Mouse (Mus musculus): ENCODE measurements around the gene Fam69b. TPM values are rescaled to one million over a fixed set of nuclear protein-coding genes. Genes with fewer than 3 reads are reported as not detected.

Fam69b gene
- polyA plus RNA-seq, 1 experiment from 2014 or later = 128 TPM

DNA sequence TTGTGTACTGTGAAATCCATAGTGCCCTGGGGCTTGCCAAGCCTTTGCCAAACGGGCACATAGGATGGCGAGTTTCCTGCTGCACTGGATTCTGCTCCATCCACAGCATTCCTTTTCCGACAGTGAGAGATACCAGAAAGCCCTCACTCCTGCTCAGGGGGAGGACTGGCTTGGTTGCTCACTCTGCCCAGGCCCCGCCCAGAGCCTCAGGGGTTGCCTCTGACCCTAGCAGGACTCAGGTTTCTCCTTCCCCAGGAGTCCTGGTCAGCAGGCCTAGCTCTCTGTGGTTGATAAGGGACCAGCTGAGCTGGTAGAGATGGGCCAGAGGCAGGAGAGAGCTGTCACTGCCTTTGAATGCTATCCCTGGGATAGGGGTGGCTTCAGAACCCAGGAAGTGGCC, 39.7 kb upstream of the Fam69b start:
- Histone ChIP-seq H3K9me3 (ENCODE audit: control insufficient read depth, low read length) (no peaks in the 10 kb centered on the region), H3K4me3 (replicated peaks; ENCODE audit: low read length) (no peak overlapping the region; the same call in 1 of the 2 replicates), H3K9ac (0 out of 2 replicates have a peak overlapping the region, but pooled peaks have one; percentile 24), H3K4me1 (replicated peaks; ENCODE audit: control insufficient read depth, insufficient read depth, low read length) (peaks cover 13% of the 10 kb centered on the region), H3K27ac (peak overlapping the region; percentile 24; the same call in 1 of the 2 replicates), H3K4me2 (replicated peaks) (0 out of 2 replicates have a peak overlapping the region, but pooled peaks have one; percentile 25), H3K36me3 (replicated peaks; ENCODE audit: control insufficient read depth, insufficient read depth) (no peaks in the 10 kb centered on the region), H3K27me3 (ENCODE audit: control insufficient read depth, insufficient read depth, low read length) (no peaks in the 10 kb centered on the region)
- WGBS = 55% methylated on average over 4 of the region's 4 CpGs
- DNase-seq (ENCODE audit: low spot score) = no peak
- ATAC-seq (ENCODE audit: low FRiP score) = no peak

DNA sequence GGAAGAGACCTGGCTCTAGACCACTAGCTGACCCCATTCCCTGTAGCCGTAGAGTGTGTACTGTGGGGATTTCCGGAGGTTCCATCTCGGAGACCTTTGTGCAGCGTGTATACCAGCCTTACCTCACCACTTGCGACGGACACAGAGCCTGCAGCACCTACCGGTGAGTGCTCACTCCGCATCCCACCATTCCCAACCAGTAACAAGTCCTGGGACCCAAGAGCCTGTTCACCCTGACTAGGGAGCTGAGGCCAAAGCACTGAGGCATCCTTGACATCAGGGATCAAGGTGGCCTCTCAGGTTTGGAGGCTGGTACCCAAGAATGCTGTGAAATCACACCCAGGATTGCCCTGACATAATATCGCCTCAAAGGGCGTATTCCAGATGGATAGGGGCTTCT, 39.0 kb upstream of the Fam69b start:
- Histone ChIP-seq H3K27me3 (ENCODE audit: control insufficient read depth, insufficient read depth, low read length) (no peaks in the 10 kb centered on the region), H3K4me1 (replicated peaks; ENCODE audit: control insufficient read depth, insufficient read depth, low read length) (peaks cover 13% of the 10 kb centered on the region), H3K36me3 (replicated peaks; ENCODE audit: control insufficient read depth, insufficient read depth) (no peaks in the 10 kb centered on the region), H3K4me3 (replicated peaks; ENCODE audit: low read length) (no peak overlapping the region; the same call in 1 of the 2 replicates), H3K9ac (no peak overlapping the region), H3K4me2 (replicated peaks) (0 out of 2 replicates have a peak overlapping the region, but pooled peaks have one; percentile 4), H3K27ac (no peak overlapping the region), H3K9me3 (ENCODE audit: control insufficient read depth, low read length) (no peaks in the 10 kb centered on the region)
- 89% methylated on average over 10 of the region's 10 CpGs for WGBS
- ATAC-seq (ENCODE audit: low FRiP score) = no peak
- no peak for DNase-seq (ENCODE audit: low spot score)

DNA sequence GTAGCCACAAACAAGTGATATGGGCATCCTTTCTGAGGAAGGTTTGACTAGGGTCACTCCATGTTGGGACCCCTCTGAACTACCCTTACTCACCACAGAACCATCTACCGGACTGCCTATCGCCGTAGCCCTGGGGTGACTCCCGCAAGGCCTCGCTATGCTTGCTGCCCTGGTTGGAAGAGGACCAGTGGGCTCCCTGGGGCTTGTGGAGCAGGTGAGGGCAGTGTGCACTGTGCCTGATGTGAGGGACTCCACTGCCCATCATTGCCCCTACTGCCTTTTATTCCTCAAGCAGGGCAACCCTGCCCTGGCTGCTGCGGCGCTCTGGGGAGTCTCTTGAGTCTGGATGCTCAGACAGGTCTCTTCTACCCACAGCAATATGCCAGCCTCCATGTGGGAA, 38.0 kb upstream of the Fam69b start:
- H3K9me3 ChIP-seq (ENCODE audit: control insufficient read depth, low read length) = no peaks in the 10 kb centered on the region
- no peaks in the 10 kb centered on the region for H3K27me3 ChIP-seq (ENCODE audit: control insufficient read depth, insufficient read depth, low read length)
- ATAC-seq (ENCODE audit: low FRiP score) (no peak), DNase-seq (ENCODE audit: low spot score) (no peak)
- H3K4me3 ChIP-seq (replicated peaks; ENCODE audit: low read length) = no peak overlapping the region
- H3K4me1 ChIP-seq (replicated peaks; ENCODE audit: control insufficient read depth, insufficient read depth, low read length) = peaks cover 13% of the 10 kb centered on the region
- H3K36me3 ChIP-seq (replicated peaks; ENCODE audit: control insufficient read depth, insufficient read depth) = no peaks in the 10 kb centered on the region
- no peak overlapping the region for H3K4me2 ChIP-seq (replicated peaks)
- no peak overlapping the region for H3K27ac ChIP-seq
- 90% methylated on average over 7 of the region's 7 CpGs for WGBS
- no peak overlapping the region for H3K9ac ChIP-seq

DNA sequence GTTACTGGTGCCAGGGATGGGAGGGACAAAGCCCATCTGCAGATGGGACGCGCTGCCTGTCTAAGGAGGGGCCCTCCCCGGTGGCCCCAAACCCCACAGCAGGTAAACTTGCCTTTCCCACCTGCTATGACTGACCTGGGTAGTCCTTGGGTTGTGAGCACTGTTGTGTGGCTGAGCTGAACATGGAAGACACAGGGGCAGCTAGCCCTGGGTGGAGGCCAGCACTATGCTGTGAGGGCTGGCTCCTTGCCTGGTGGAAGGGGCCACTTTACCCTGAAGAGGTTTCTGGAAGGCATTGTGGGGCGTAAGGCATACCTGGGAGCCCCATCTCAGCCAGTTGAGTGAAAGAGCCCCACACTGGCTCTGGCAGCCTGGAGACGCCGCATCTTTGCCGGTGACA, 37.3 kb upstream of the Fam69b start:
- 87% methylated on average over 7 of the region's 7 CpGs for WGBS
- no peak overlapping the region for H3K9ac ChIP-seq
- H3K4me2 ChIP-seq (replicated peaks) = no peak overlapping the region; the same call in 1 of the 2 replicates

DNA sequence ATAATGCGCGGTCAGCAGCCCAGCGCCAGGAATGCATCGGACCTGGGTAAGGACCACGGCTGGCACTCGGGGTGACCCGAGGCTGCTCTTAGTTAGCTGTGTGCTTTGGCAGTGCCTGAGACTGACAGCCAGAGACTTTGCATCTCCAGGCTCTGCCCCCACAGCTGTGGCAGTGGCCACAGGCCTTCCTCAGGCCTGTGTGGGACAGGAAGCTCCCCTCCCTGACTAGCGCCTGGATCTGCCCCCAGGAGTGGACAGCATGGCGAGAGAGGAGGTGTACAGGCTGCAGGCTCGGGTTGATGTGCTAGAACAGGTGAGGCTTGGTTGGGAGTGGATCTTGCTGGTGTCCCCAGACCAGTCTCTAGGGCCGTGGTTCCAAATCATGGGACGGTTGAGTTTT, 36.8 kb upstream of the Fam69b start:
- WGBS = 85% methylated on average over 12 of the region's 12 CpGs
- no peak overlapping the region for H3K4me3 ChIP-seq (replicated peaks; ENCODE audit: low read length)
- H3K9ac ChIP-seq = no peak overlapping the region

More for the DNA sequence above, 37.3 kb upstream of the Fam69b start:
- Histone ChIP-seq H3K4me3 (replicated peaks; ENCODE audit: low read length) (no peak overlapping the region), H3K9me3 (ENCODE audit: control insufficient read depth, low read length) (no peaks in the 10 kb centered on the region), H3K4me1 (replicated peaks; ENCODE audit: control insufficient read depth, insufficient read depth, low read length) (peaks cover 13% of the 10 kb centered on the region), H3K27ac (no peak overlapping the region), H3K27me3 (ENCODE audit: control insufficient read depth, insufficient read depth, low read length) (no peaks in the 10 kb centered on the region), H3K36me3 (replicated peaks; ENCODE audit: control insufficient read depth, insufficient read depth) (no peaks in the 10 kb centered on the region)
- DNase-seq (ENCODE audit: low spot score) (no peak), ATAC-seq (ENCODE audit: low FRiP score) (no peak)

DNA sequence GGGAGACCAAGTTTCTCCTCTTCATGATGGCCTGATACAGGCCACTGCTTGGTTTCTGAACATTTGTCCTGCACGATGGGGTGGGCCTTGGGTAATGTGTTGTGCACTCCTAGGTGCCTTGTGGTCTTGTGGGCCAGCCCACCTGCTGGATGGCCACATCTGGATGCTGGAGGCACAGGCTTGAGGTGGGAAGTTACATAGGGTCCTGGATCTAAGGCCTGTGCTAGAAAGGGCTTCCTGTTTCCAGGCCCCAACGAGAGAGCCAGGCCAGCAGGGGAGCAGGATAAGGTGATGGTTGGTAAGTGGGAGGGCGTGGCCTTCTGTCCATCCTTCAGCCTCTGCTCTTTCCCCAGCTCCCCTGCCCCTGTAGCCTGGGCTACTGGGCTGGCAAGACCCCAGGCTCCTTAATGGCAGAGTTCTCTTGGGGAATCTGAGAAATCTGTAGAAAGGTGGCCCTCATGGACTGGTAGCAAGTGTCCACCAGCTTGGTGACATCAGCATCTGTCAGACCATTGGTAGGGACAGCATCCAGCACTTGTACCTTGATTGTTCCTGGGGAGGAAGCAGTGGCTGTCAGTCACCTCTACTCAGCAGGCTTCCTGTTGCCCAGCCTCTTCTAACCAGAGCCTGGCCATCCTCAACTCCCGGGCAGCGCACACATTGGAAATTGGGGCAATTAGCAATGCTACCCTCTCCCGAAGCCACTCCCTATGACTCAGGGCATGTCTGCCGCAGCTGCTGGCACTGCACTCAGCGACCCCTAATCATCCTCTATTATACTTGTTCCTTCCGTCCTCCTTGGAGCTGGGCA, 34.8 kb upstream of the Fam69b start:
- Histone ChIP-seq H3K9ac (no peak overlapping the region), H3K27me3 (ENCODE audit: control insufficient read depth, insufficient read depth, low read length) (no peaks in the 10 kb centered on the region), H3K27ac (no peak overlapping the region), H3K9me3 (ENCODE audit: control insufficient read depth, low read length) (no peaks in the 10 kb centered on the region), H3K4me3 (replicated peaks; ENCODE audit: low read length) (no peak overlapping the region), H3K4me2 (replicated peaks) (no peak overlapping the region), H3K36me3 (replicated peaks; ENCODE audit: control insufficient read depth, insufficient read depth) (no peaks in the 10 kb centered on the region), H3K4me1 (replicated peaks; ENCODE audit: control insufficient read depth, insufficient read depth, low read length) (no peaks in the 10 kb centered on the region)
- WGBS = 73% methylated on average over 9 of the region's 9 CpGs
- ATAC-seq (ENCODE audit: low FRiP score) = no peak
- DNase-seq (ENCODE audit: low spot score) = no peak

More for the DNA sequence above, 36.8 kb upstream of the Fam69b start:
- no peak overlapping the region for H3K27ac ChIP-seq
- no peaks in the 10 kb centered on the region for H3K9me3 ChIP-seq (ENCODE audit: control insufficient read depth, low read length)
- no peaks in the 10 kb centered on the region for H3K27me3 ChIP-seq (ENCODE audit: control insufficient read depth, insufficient read depth, low read length)
- H3K4me1 ChIP-seq (replicated peaks; ENCODE audit: control insufficient read depth, insufficient read depth, low read length) = peaks cover 10% of the 10 kb centered on the region
- ATAC-seq (ENCODE audit: low FRiP score) (no peak), DNase-seq (ENCODE audit: low spot score) (no peak)
- no peaks in the 10 kb centered on the region for H3K36me3 ChIP-seq (replicated peaks; ENCODE audit: control insufficient read depth, insufficient read depth)
- H3K4me2 ChIP-seq (replicated peaks) = no peak overlapping the region

DNA sequence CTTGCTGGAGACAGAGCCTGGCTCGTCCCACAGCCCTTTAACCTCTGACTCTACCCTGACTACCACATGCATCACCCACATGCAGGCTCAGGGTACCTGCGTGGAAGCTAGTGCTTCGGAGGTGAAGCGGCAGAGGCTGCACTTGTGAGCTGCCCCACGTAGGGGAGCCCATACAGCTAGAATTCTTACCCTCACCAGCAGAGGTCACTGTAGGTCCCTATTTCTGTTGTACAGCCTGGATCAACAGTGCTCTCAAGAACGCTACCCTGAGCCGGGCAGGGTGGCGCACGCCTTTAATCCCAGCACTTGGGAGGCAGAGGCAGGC, 34.3 kb upstream of the Fam69b start:
- Histone ChIP-seq H3K4me3 (replicated peaks; ENCODE audit: low read length) (no peak overlapping the region), H3K27ac (no peak overlapping the region), H3K27me3 (ENCODE audit: control insufficient read depth, insufficient read depth, low read length) (no peaks in the 10 kb centered on the region), H3K36me3 (replicated peaks; ENCODE audit: control insufficient read depth, insufficient read depth) (no peaks in the 10 kb centered on the region), H3K9me3 (ENCODE audit: control insufficient read depth, low read length) (no peaks in the 10 kb centered on the region), H3K9ac (no peak overlapping the region), H3K4me1 (replicated peaks; ENCODE audit: control insufficient read depth, insufficient read depth, low read length) (no peaks in the 10 kb centered on the region), H3K4me2 (replicated peaks) (no peak overlapping the region)
- 68% methylated on average over 9 of the region's 9 CpGs for WGBS
- no peak for ATAC-seq (ENCODE audit: low FRiP score)
- DNase-seq (ENCODE audit: low spot score) = peak; percentile 30

DNA sequence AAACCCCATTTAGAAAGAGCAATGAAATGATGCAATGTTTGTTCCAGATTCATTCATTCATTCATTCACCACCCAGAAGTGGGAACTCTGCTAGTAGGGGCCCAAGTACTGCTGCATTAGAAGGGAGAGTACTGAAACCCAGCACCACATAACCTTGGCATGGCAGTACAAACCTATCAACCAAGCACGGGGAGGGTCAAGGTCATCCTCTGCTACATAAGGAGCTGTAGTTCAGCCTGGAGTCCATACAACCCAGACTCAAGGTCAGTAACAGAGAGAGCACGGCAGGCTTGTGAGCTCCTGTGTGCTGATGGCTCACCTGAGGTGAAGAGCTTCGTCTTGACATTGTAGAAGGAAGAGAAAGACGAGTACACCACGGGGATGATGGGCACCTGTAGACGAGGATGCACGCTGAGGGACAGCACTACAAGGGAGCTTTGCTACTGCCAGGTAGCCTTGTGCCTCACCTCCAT, 33.8 kb upstream of the Fam69b start:
- Histone ChIP-seq H3K9ac (no peak overlapping the region), H3K4me1 (replicated peaks; ENCODE audit: control insufficient read depth, insufficient read depth, low read length) (no peaks in the 10 kb centered on the region), H3K4me2 (replicated peaks) (no peak overlapping the region), H3K4me3 (replicated peaks; ENCODE audit: low read length) (no peak overlapping the region), H3K27ac (no peak overlapping the region), H3K36me3 (replicated peaks; ENCODE audit: control insufficient read depth, insufficient read depth) (no peaks in the 10 kb centered on the region), H3K9me3 (ENCODE audit: control insufficient read depth, low read length) (no peaks in the 10 kb centered on the region), H3K27me3 (ENCODE audit: control insufficient read depth, insufficient read depth, low read length) (no peaks in the 10 kb centered on the region)
- 91% methylated on average over 7 of the region's 7 CpGs for WGBS
- DNase-seq (ENCODE audit: low spot score) (no peak), ATAC-seq (ENCODE audit: low FRiP score) (no peak)

DNA sequence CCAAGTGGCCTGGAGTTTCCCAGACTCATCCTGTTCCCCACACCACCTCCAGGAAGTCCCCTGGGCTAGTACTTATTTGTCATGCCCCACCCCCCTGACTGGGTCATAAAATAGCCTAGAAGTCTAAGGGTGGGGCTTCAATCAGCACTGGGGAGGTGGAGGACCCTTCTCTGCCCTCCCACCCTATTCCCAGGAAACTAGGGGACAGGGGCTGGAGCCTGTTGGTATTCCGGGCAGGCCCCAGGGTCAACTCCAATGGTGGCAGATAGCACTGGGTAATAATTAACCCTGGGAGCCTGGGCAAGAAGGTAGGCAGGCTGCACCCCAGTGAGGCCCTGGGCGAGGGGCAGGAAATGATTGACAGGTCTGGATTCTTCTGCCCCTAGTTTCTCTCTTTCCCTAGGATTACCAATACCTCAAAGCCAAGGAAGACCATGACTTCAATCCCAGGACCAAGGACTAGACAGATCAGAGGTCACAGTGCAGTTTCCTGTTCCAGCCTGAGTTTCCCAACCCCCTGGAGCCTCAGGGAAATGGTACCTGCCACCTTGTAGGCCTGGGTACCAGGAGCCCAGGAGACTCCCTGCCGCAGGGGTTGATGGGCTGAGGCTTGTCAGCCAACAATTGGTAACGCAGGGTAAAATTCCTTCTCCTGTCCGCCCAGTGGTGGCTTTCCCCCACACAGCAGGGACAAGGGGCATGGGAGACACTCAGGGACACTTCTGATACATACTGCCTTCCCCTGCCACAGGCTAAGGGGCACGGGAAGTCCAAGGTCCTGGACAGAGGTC, 33.1 kb upstream of the Fam69b start:
- 78% methylated on average over 6 of the region's 6 CpGs for WGBS
- H3K4me3 ChIP-seq (replicated peaks; ENCODE audit: low read length) = no peak overlapping the region
- no peak for ATAC-seq (ENCODE audit: low FRiP score)

More for the DNA sequence above, 33.1 kb upstream of the Fam69b start:
- Histone ChIP-seq H3K27ac (no peak overlapping the region), H3K36me3 (replicated peaks; ENCODE audit: control insufficient read depth, insufficient read depth) (no peaks in the 10 kb centered on the region), H3K27me3 (ENCODE audit: control insufficient read depth, insufficient read depth, low read length) (no peaks in the 10 kb centered on the region), H3K4me1 (replicated peaks; ENCODE audit: control insufficient read depth, insufficient read depth, low read length) (no peaks in the 10 kb centered on the region), H3K9ac (no peak overlapping the region), H3K4me2 (replicated peaks) (no peak overlapping the region), H3K9me3 (ENCODE audit: control insufficient read depth, low read length) (no peaks in the 10 kb centered on the region)
- DNase-seq (ENCODE audit: low spot score) = no peak
